Comparison of ENCODE assay signal across 8 mouse cellular contexts in genomic region chrX:169984853-169985252, GRCm38 (mm10). TPM values are rescaled to one million over a fixed set of nuclear protein-coding genes. Genes with fewer than 3 reads are reported as not detected.
DNase-seq lines count a peak whose midpoint lies in the region; ATAC-seq and TF ChIP-seq lines count a peak whose summit lies in the region.
"Not testable (repeated sequence)": the region's sequence is repeated elsewhere in the genome, so short reads cannot be mapped to it uniquely, and the experiment has no call there.

No protein-coding gene starts in this region.

- TF ChIP-seq CTCF in MEL (IDR thresholded peaks at IDR 0.05 in 2 of 3, conservative IDR thresholded peaks at IDR 0.05 in 1 of 3; ENCODE audit: control insufficient read depth in 1 of 3, insufficient read depth in 1 of 3, low read depth in 2 of 3, low read length in 3 of 3, poor library complexity in 1 of 3, severe bottlenecking in 1 of 3); lung, embryonic 14.5 days (IDR thresholded peaks at IDR 0.05; ENCODE audit: low read depth): not testable (repeated sequence)

- ATAC-seq in lung, embryonic 14.5 days (ENCODE audit: insufficient read depth), result not testable (repeated sequence)

- 88% methylated on average over 21 of the region's 21 CpGs for WGBS in lung, embryonic 14.5 days

- H3K79me2 ChIP-seq in MEL (ENCODE audit: control insufficient read depth, insufficient read depth, low read length, poor library complexity), result not testable (repeated sequence)

- H3K36me3 ChIP-seq in MEL (ENCODE audit: control insufficient read depth in 1 of 2, insufficient read depth in 2 of 2, low read length in 2 of 2), result not testable (repeated sequence)
- peaks cover 84% of the 10 kb centered on the region for H3K36me3 ChIP-seq in lung, embryonic 14.5 days (ENCODE audit: insufficient read depth)

- peak in 1 of 2 experiments; percentile 30; a peak in 2 of 4 replicates for TF ChIP-seq POLR2A in MEL (IDR thresholded peaks at IDR 0.05; ENCODE audit: control insufficient read depth in 1 of 2, insufficient read depth in 1 of 2, low read depth in 1 of 2, low read length in 2 of 2, poor library complexity in 1 of 2)

- not testable (repeated sequence) for DNase-seq in MEL (ENCODE audit: low read depth, low spot score)
- peak; percentile 57 for DNase-seq in cerebellum, adult 11-12 months
- peak; percentile 53 for DNase-seq in forelimb bud, embryonic 11.5 days (ENCODE audit: low read depth, low spot score)
- DNase-seq in heart, postnatal 4 days, result peak; percentile 37
- DNase-seq in layer of hippocampus, postnatal 14 days (ENCODE audit: low spot score in 2 of 2), result peak; percentile 28 to 49
- DNase-seq in lung, embryonic 14.5 days, result peak; percentile 38
- DNase-seq in right cerebral cortex, adult 18-20 months, result peak; percentile 51
- peak; percentile 36 for DNase-seq in urinary bladder, adult 2 months (ENCODE audit: low spot score)

- H3K9ac ChIP-seq in MEL (ENCODE audit: control insufficient read depth, low read depth, low read length, poor library complexity, severe bottlenecking); lung, embryonic 14.5 days: not testable (repeated sequence)

- H3K9me3 ChIP-seq in MEL (replicated peaks; ENCODE audit: insufficient read depth, low read length), result not testable (repeated sequence)
- H3K9me3 ChIP-seq in lung, embryonic 14.5 days (ENCODE audit: low read depth, low read length), result peaks cover 52% of the 10 kb centered on the region

- not testable (repeated sequence) for TF ChIP-seq RAD21 in MEL (IDR thresholded peaks at IDR 0.05; ENCODE audit: low read depth, low read length)

- not testable (repeated sequence) for H3K27me3 ChIP-seq in MEL (ENCODE audit: control insufficient read depth in 1 of 2, insufficient read depth in 2 of 2, low read length in 2 of 2); lung, embryonic 14.5 days (ENCODE audit: insufficient read depth, low read length)

- H3K27ac ChIP-seq in MEL (ENCODE audit: control insufficient read depth, low read depth, low read length); lung, embryonic 14.5 days (ENCODE audit: low read depth): not testable (repeated sequence)

- H3K4me2 ChIP-seq in lung, embryonic 14.5 days, result not testable (repeated sequence)

- TF ChIP-seq EP300 in MEL (IDR thresholded peaks at IDR 0.05; ENCODE audit: low read depth in 1 of 2, low read length in 2 of 2), result not testable (repeated sequence)

- not testable (repeated sequence) for H3K4me3 ChIP-seq in MEL (ENCODE audit: control insufficient read depth in 1 of 2, insufficient read depth in 1 of 2, low read depth in 2 of 2, low read length in 2 of 2); lung, embryonic 14.5 days (ENCODE audit: low read depth, low read length)

- not testable (repeated sequence) for H3K4me1 ChIP-seq in MEL (ENCODE audit: control insufficient read depth in 1 of 2, insufficient read depth in 2 of 2, low read length in 2 of 2); lung, embryonic 14.5 days (ENCODE audit: insufficient read depth)

TF ChIP-seq in MEL, 35 proteins besides CTCF, POLR2A, EP300 and RAD21:
- TF ChIP-seq POLR2AphosphoS5 (IDR thresholded peaks at IDR 0.05; ENCODE audit: borderline replicate concordance, low read depth, low read length), result 0 out of 2 replicates have a peak, but pooled peaks have one; percentile 14

RNA-seq across cellular contexts. Expression of gene Gm21887, which starts 24.6 kb away (rescaled TPM):
- total RNA-seq in MEL (2012; rRNA removed), result 2.5 and 4.7 TPM in 2 replicates
- polyA plus RNA-seq in MEL (2012; ENCODE audit: insufficient read depth in 1 of 2, insufficient read length in 2 of 2, low read depth in 1 of 2, low replicate concordance in 2 of 2, missing spikeins in 1 of 2), result 10 to 100 TPM in 1 of 2 experiments, not detected in 1; 88.8 TPM
- total RNA-seq in heart, postnatal 4 days (2021), result 100 to 1,000 TPM in 1 of 2 experiments, 10 to 100 TPM in 1; 99.1 to 109 TPM
- total RNA-seq in layer of hippocampus, postnatal 14 days (2021), result 100 to 1,000 TPM; 225 to 399 TPM
- polyA plus RNA-seq in lung, embryonic 14.5 days (2014; fragmentation: Nextera tagmentation; extraction: Ambion mirVana), result 252 and 439 TPM in 2 replicates
- 220 and 239 TPM in 2 replicates for polyA plus RNA-seq in urinary bladder, adult 2 months (2012; rRNA removed)

Comparison
In these comparisons a context has a peak if more than half of its experiments do, and no peak if none do; other contexts are left out.
1. RNA of gene Gm21887, which starts 24.6 kb away (total RNA-seq): 225 to 399 TPM in layer of hippocampus, postnatal 14 days and 99.1 to 109 TPM in heart, postnatal 4 days; 2.5 to 4.7 TPM in MEL; every median in the first group is over 10 times any median in the second.